Mouse (Mus musculus) kidney, embryonic 16.5 days (tissue): ENCODE results near the gene Olfr1417. TPM values are rescaled to one million over a fixed set of nuclear protein-coding genes. Genes with fewer than 3 reads are reported as not detected.
"Not testable (repeated sequence)": the region's sequence is repeated elsewhere in the genome, so short reads cannot be mapped to it uniquely, and the experiment has no call there.

Source experiments
- ATAC-seq: fragments of 200-750 bp; cut with Nextera tagmentation; 2 replicates; pipeline ENCODE4 v1.8.0; 2017; ENCODE audit warnings: moderate TSS enrichment; ENCODE audit not compliant: low FRiP score, low TSS enrichment
- H3K27ac ChIP-seq: fragments of 300-500 bp; sonication (generic); 2 replicates; pipeline ENCODE4 v1.5.1; 2014; ENCODE audit warnings: low read length
- H3K27me3 ChIP-seq: fragments of 300-500 bp; sonication (generic); 2 replicates; pipeline ENCODE4 v1.6.1; 2014; ENCODE audit warnings: low read length, control low read depth, mixed read lengths; ENCODE audit not compliant: insufficient read depth
- H3K36me3 ChIP-seq: fragments of 300-500 bp; sonication (generic); 2 replicates; pipeline ENCODE4 v1.6.1; 2014; ENCODE audit warnings: low read length, control low read depth, mixed read lengths; ENCODE audit not compliant: insufficient read depth
- H3K4me1 ChIP-seq: fragments of 300-500 bp; sonication (generic); 2 replicates; pipeline ENCODE4 v1.6.1; 2014; ENCODE audit warnings: low read length, control low read depth, mixed read lengths; ENCODE audit not compliant: insufficient read depth
- H3K4me2 ChIP-seq: fragments of 300-500 bp; sonication (generic); replicated peaks from 2 replicates; pipeline ENCODE4 v1.6.1; 2014; ENCODE audit warnings: low read depth, low read length
- H3K4me3 ChIP-seq: fragments of 300-500 bp; sonication (generic); 2 replicates; pipeline ENCODE4 v1.5.1; 2014; ENCODE audit warnings: mild to moderate bottlenecking, low read length
- H3K9ac ChIP-seq: fragments of 300-500 bp; sonication (generic); replicated peaks from 2 replicates; pipeline ENCODE4 v1.6.1; 2014; ENCODE audit warnings: low read length
- H3K9me3 ChIP-seq: fragments of 300-500 bp; sonication (generic); 2 replicates; pipeline ENCODE4 v1.6.1; 2016; ENCODE audit warnings: low read length, control low read depth
- WGBS: fragments of 180-500 bp; shearing (Covaris S2); extraction: QIAGEN DNeasy Blood & Tissue Kit; methylation state at CpG from one replicate; pipeline ENCODE4 v1.1.7; 2014; 5-methylcytosine and 5-hydroxymethylcytosine counted together
- polyA plus RNA-seq: library from polyadenylated mRNA; unstranded; fragments of >200 nt; fragmentation: Nextera tagmentation; extraction: Ambion mirVana; gene quantifications from 2 replicates; pipeline ENCODE4 v1.2.1, GENCODE M21; 2015

Olfr1417 gene
- polyA plus RNA-seq: 0.16 TPM in 1 of 2 replicates, not detected in the other

DNA sequence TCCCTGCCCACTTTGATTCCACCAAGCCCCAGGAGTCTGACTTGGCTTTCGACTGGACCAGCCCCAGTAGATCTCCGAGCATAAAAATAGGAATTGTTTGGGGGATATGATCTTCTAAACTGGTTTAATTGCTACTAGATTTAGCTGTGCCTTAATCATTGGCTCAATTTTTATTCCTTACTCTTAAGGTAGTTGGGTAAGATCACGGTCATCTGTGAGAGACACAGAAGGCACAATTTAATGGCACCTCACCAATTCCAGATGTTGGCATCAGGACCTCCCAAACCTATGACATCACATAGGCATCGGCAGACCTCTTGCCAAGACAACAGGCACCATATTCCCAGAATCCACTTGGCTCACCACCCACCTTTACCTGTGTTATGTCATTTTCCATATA is at the start of gene Olfr1417:
TSS of gene Olfr1417 (minus strand) at position 101 of the 400 bp plus-strand sequence.
- Histone ChIP-seq H3K27ac (no peak within 1 kb of the TSS), H3K36me3 (no peaks in the 10 kb centered on the region), H3K9me3 (no peaks in the 10 kb centered on the region), H3K4me3 (no peak within 1 kb of the TSS), H3K9ac (no peak within 1 kb of the TSS), H3K27me3 (no peaks in the 10 kb centered on the region), H3K4me2 (no peak within 1 kb of the TSS), H3K4me1 (no peaks in the 10 kb centered on the region)
- 91% methylated on average over 4 of the region's 4 CpGs for WGBS
- no peak for ATAC-seq

DNA sequence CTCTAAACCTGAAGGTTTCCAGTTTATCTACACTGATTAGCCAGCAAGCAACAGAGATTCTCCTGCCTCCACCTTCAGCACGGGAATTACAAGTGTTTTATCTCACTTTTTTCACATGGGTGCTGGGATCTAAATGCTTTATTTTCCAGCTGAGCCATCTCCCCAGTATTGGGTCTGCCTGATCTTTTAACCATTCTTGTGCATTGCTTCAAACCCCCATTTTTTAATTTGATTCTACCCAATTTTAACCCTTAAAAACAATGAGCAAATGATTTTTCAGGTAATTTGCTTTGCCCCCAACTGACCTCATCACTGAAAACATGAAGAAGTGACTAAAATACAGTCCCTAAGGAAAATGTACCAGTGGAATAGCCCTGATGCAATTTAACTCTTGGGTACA is 47.2 kb upstream of the Olfr1417 start, which contains the start of gene Olfr1420:
TSS of gene Olfr1420 (plus strand) at position 301 of the 400 bp plus-strand sequence.
- no peaks in the 10 kb centered on the region for H3K27me3 ChIP-seq
- no peaks in the 10 kb centered on the region for H3K36me3 ChIP-seq
- no peak within 1 kb of the TSS for H3K4me3 ChIP-seq
- H3K9ac ChIP-seq: no peak within 1 kb of the TSS
- no peaks in the 10 kb centered on the region for H3K4me1 ChIP-seq
- no peak within 1 kb of the TSS for H3K4me2 ChIP-seq
- WGBS: 56% methylated on average over 1 of the region's 1 CpGs
- ATAC-seq: no peak
- no peak within 1 kb of the TSS for H3K27ac ChIP-seq
- H3K9me3 ChIP-seq: no peaks in the 10 kb centered on the region

DNA sequence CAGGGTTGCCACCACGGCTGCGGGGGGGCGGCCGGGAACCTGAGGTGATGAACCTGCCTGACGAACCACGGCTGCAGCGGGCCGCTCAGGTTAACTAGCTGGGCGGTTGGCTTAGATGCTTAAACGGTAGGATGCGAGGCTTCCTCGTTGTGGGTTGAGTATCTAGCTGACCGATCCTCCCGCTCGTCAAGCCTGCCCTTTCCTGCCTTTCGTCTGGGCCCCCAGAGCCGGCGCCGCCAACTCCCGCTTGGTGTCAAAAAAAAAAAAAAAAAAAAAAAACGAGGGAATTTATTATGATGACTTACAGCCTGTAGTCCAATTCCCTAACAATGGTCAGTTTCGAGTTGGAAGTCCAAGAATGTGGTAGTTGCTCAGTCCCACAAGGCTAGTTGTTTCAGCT is 39.4 kb upstream of the Olfr1417 start:
- H3K4me3 ChIP-seq, H3K27me3 ChIP-seq, ATAC-seq, H3K9ac ChIP-seq, H3K4me2 ChIP-seq, H3K27ac ChIP-seq, H3K9me3 ChIP-seq, H3K36me3 ChIP-seq, H3K4me1 ChIP-seq: not testable (repeated sequence)
- WGBS: 57% methylated on average over 21 of the region's 22 CpGs

DNA sequence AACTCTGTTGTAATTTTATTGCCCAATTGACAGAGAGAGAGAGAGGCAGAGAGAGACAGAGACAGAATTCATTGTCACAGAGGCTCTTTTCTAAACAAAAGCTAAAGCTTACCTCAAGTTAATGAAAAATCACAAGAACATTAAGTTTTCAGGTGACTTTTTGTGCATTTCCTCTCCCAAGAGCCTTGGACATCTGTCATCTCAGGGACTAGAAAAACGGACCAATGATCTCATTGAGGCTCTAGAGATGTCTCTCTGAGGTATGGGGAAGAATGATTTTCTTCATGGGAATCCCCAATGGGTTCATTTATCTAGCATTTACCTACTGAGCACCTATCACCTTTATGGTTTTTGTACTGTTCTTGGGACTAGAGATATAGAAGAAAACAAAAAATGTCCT is 36.0 kb upstream of the Olfr1417 start, which contains the start of gene Olfr1419:
TSS of gene Olfr1419 (minus strand) at position 101 of the 400 bp plus-strand sequence.
- H3K9ac ChIP-seq: no peak within 1 kb of the TSS
- ATAC-seq: no peak
- 39% methylated on average over 1 of the region's 1 CpGs for WGBS

DNA sequence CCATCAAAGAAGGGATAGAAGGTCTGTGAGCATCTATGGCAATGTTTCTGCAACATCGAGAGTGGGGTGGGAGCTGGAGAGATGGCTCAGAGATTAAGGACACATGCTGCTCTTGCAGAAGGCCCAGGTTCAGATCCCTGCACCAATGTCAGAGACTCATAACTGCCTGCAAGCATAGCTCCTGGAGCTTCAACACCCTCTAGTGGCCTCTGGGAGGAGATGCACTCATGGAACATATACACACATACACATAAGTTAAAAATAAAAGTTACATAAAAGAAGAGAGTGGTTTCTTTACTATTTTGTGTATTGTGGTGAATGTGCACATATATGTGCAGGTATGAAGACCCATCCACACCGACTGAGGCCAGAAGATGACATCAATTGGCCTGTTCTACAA is 28.8 kb upstream of the Olfr1417 start:
- no peaks in the 10 kb centered on the region for H3K27me3 ChIP-seq
- no peaks in the 10 kb centered on the region for H3K36me3 ChIP-seq
- no peak overlapping the region for H3K27ac ChIP-seq
- 0 out of 2 replicates have a peak, but pooled peaks cover 5% of the 10 kb centered on the region for H3K9me3 ChIP-seq
- H3K4me3 ChIP-seq: no peak overlapping the region
- no peak for ATAC-seq
- WGBS: 79% methylated on average over 2 of the region's 2 CpGs
- H3K4me1 ChIP-seq: no peaks in the 10 kb centered on the region
- H3K9ac ChIP-seq: no peak overlapping the region
- H3K4me2 ChIP-seq: no peak overlapping the region

More for the DNA sequence above, 36.0 kb upstream of the Olfr1417 start, which contains the start of gene Olfr1419:
- Histone ChIP-seq H3K4me3 (no peak within 1 kb of the TSS), H3K27me3 (no peaks in the 10 kb centered on the region), H3K4me2 (no peak within 1 kb of the TSS), H3K36me3 (no peaks in the 10 kb centered on the region), H3K27ac (no peak within 1 kb of the TSS), H3K9me3 (no peaks in the 10 kb centered on the region), H3K4me1 (no peaks in the 10 kb centered on the region)

DNA sequence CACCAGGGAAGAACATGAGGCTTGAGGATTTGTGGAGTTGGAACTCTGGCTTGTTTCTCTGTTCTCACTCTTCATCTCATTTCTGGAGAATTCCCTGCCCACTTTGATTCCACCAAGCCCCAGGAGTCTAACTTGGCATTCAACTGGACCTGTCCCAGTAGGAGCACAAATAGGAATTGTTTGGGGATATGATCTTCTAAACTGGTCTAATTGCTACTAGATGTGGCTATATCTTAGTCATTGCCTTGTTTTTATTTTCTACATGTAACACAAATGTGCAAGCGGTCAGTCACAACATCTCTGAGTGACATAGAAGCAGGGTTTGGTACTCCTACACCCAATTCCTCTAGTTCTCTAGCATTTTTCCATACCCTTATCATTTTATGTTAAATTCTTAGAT is 21.9 kb upstream of the Olfr1417 start, which contains the start of gene Olfr1418:
TSS of gene Olfr1418 (minus strand) at position 101 of the 400 bp plus-strand sequence.
- 94% methylated on average over 1 of the region's 1 CpGs for WGBS
- Histone ChIP-seq H3K27me3 (no peaks in the 10 kb centered on the region), H3K9ac (no peak within 1 kb of the TSS), H3K4me2 (no peak within 1 kb of the TSS), H3K4me1 (no peaks in the 10 kb centered on the region), H3K27ac (no peak within 1 kb of the TSS), H3K4me3 (no peak within 1 kb of the TSS), H3K9me3 (no peaks in the 10 kb centered on the region), H3K36me3 (no peaks in the 10 kb centered on the region)
- ATAC-seq: no peak

DNA sequence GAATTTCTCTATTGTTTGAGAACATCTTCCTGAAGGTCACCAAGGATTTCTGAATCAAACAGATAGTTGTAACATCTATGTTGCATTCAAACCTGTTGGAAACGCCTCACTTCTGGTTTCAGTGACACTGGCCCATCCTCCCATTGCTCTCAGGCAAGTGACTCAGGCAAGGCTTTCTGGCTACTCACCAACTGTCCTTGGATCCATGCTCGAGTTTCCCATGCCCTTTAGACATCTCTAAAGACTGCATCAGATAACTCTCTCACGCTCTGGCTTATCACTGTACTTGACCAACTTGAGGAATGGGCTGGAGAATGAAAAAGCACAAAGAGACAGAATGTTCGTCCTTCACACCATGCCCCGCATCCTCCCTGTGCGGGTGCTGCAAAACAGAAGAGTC is 17.5 kb upstream of the Olfr1417 start:
- H3K9me3 ChIP-seq: no peaks in the 10 kb centered on the region
- H3K9ac ChIP-seq: no peak overlapping the region
- no peak overlapping the region for H3K4me3 ChIP-seq
- H3K36me3 ChIP-seq: no peaks in the 10 kb centered on the region
- no peak overlapping the region for H3K27ac ChIP-seq
- no peaks in the 10 kb centered on the region for H3K4me1 ChIP-seq
- H3K4me2 ChIP-seq: no peak overlapping the region
- H3K27me3 ChIP-seq: no peaks in the 10 kb centered on the region
- no peak for ATAC-seq
- 79% methylated on average over 6 of the region's 6 CpGs for WGBS

DNA sequence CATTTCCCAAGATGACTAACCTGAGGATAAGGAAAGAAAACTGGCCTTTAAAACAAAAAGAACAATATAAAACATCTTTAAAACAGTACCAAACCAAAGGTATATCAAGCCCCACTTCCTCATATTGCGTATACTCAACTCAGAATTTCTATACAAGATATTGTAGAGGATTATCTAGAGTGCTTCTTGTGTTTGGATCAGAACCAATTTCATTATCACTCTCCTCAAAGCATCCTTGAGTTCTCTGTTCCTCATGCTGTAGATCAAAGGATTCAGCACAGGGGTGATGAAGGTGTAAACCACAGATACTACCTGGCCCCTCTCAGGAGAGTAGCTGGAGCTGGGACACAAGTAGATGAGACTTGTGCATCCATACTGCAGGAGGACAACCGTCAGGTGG is 15.8 kb upstream of the Olfr1417 start:
- Histone ChIP-seq H3K9me3 (no peaks in the 10 kb centered on the region), H3K27ac (no peak overlapping the region), H3K27me3 (no peaks in the 10 kb centered on the region), H3K4me2 (no peak overlapping the region), H3K9ac (no peak overlapping the region), H3K36me3 (no peaks in the 10 kb centered on the region), H3K4me3 (no peak overlapping the region), H3K4me1 (no peaks in the 10 kb centered on the region)
- ATAC-seq: no peak
- WGBS: 84% methylated on average over 2 of the region's 2 CpGs

DNA sequence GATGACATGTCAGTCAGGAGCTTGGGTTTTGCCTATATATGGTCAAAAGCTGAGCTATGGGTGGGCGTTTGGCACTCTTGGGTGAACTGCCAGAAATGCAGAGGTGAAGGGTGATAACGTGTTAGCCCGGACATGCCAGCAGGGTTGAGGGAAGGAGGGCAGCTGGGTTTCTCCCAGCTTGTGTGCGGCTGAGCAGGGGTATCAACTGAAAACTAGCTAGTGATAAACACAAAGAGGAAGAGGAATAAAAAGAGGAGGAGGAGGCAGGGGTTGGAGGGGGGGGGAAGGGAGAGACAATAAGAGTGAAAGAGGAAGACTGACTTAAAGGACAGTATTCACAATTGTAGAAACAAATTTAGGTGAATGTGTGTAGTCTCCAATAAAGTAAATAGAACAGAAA is 13.6 kb upstream of the Olfr1417 start:
- Histone ChIP-seq H3K4me1 (no peaks in the 10 kb centered on the region), H3K9me3 (no peaks in the 10 kb centered on the region), H3K27ac (no peak overlapping the region), H3K9ac (no peak overlapping the region), H3K4me2 (no peak overlapping the region), H3K4me3 (no peak overlapping the region), H3K27me3 (no peaks in the 10 kb centered on the region), H3K36me3 (no peaks in the 10 kb centered on the region)
- 65% methylated on average over 4 of the region's 4 CpGs for WGBS
- ATAC-seq: no peak

DNA sequence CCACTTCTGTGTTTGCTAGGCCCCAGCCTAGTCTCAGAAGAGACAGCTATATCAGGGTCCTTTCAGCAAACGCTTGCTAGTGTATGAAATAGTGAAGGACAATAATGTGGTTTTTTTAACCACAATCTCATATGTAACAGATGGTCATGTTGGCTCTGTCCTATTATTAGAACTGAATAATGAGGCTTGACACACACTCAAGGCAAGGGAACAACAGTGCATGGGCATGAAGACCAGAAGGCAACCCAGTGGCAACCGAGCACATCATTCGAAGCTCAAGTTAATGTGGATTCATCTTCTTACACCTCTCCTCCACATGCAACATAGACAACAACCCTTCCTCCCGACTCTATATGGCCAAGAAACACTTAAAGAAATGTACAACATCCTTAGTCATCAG is 7.3 kb upstream of the Olfr1417 start:
- Histone ChIP-seq H3K4me2 (no peak overlapping the region), H3K9ac (no peak overlapping the region), H3K36me3 (no peaks in the 10 kb centered on the region), H3K4me1 (no peaks in the 10 kb centered on the region), H3K27me3 (no peaks in the 10 kb centered on the region), H3K4me3 (no peak overlapping the region), H3K27ac (no peak overlapping the region), H3K9me3 (no peaks in the 10 kb centered on the region)
- no peak for ATAC-seq
- 80% methylated on average over 4 of the region's 4 CpGs for WGBS
